Mouse (Mus musculus) heart, adult 9 months (tissue): Measurements from ENCODE around the gene Serpinb1c.
A peak's percentile ranks its signal among the peaks of the same experiment; 100 is the strongest.
"Not testable (repeated sequence)": the region's sequence is repeated elsewhere in the genome, so short reads cannot be mapped to it uniquely, and the experiment has no call there.

Source experiments
- DNase-seq, 2 experiments: peaks; one replicate each; pipeline ENCODE4 v3.0.0; 2022; ENCODE audit warnings: low spot score in 2 of 2

Serpinb1c gene

GRCm38 (mm10) chr13:32865591-32865990 lies 32.4 kb downstream of the Serpinb1c start:
- DNase-seq = no peak

GRCm38 (mm10) chr13:32864529-32864928 lies 33.5 kb downstream of the Serpinb1c start:
- DNase-seq = not testable (repeated sequence)

DNA sequence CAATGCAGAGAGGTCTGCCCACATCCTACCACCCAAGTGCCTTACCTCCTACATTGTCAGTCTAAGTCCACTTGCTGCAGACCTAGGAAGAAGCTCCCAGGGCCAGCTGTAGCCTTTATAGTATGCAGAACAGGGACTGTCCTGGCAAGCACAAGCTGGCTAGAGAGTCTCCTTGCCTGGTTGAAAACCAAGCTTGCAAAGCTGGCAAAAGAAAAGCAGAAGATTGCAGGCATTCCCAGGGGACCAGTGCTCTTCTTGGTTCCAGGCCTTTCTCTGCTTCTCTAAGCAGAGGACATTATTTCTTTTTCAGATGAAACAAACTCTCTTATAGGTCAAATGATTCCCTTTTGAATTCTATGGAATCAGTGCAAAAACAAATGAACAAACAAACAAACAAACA lies 34.6 kb downstream of the Serpinb1c start:
- DNase-seq = no peak

DNA sequence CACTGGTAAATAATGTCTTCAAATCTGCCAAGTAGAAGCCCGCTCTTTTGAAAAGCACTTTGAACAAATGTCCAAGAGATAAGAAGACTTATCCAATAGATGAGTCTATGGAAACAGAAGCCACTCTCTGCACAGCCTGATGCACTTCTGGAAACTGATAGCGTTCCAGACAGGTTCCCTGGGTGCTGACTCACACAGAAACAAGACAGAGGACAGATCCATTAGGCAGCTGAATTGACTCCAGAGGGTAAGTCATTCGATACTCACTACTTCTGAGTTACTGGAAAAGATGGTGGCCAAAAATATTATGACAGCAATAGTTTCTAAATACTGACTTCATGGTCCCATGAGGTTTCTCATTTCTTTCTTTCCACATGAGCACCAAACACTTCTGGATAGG lies 37.2 kb downstream of the Serpinb1c start:
- peak in 1 of 2 experiments; percentile 27 for DNase-seq

DNA sequence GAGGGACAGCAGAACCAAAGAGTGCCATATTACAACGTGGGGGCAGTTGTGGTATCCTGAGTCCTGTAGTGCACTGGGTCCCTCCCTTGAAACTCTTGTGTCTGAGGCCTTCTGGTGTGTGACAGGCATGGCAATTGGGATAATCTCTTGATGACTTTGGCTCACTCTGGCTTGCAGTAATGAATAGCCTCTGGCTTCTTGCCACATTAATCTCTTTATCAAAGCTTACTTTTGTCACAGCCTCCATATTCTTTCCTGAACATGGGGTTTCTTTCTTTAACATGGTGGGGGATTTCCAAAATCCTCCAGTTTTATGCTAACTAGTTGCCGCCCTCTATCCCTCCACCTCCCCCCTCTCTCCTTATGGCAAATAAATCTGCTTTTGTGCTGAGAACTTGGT lies 44.9 kb downstream of the Serpinb1c start:
- DNase-seq = no peak

DNA sequence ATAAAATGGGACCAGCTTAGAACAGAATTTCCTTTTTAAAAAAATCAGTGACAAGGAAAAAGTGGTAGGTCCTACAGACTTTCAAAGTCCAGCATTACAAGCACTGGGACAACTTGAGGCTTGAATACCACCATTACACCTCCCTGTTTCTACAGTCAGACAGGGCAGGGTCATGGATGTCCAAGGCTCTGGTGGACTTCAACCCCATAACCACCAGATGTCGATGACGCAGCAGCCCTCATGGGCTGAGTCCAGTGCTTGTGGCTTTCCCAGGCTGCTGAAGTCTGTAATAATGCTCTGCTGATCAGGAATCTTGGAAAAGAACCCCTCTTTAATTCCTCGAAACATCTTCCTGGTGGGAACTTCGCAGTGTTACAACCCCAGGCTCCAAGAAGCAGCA lies 45.5 kb downstream of the Serpinb1c start:
- DNase-seq = no peak

GRCm38 (mm10) chr13:32851967-32852366 lies 46.0 kb downstream of the Serpinb1c start:
- peak; percentile 35 to 38 for DNase-seq

DNA sequence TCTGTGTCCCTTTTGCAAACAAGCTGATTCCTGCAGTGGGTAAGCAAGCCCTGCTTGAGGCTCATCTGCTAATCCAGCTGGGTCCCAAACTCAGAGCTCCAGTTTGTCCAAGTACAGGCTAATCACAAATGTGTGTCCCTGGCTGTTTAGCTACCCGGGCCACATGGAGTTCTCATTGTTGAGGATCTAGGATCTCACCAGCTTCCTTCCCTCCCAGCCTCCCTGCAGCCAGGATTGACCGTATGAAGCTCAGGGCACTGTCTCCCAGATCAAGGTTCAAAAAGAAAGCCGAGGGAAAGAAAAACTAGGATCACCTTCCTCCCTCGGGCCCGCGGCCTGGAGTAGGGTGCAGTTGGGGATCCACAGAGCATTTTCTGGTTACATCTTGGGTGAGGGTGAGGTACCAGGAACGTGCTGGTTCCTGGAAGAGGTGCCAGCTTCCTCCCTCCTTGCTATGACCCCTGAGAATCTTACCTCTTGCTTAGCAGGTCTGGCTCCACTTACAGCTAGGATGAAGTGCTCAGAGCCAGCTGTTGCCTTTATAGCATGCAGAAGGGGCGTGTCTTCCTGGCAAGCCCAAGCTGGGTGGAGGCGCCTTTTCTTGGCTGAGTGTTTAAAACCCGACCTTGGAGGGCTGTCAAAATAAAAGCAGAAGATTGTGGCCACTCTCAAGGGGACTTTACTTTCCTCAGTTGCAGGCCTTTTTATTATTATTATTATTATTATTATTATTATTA lies 47.2 kb downstream of the Serpinb1c start, which contains the start of gene Serpinb1a:
Gene Serpinb1a, minus strand, starts transcription at position 518 of the 737 bp plus-strand sequence.
- peak; percentile 80 to 83 for DNase-seq

DNA sequence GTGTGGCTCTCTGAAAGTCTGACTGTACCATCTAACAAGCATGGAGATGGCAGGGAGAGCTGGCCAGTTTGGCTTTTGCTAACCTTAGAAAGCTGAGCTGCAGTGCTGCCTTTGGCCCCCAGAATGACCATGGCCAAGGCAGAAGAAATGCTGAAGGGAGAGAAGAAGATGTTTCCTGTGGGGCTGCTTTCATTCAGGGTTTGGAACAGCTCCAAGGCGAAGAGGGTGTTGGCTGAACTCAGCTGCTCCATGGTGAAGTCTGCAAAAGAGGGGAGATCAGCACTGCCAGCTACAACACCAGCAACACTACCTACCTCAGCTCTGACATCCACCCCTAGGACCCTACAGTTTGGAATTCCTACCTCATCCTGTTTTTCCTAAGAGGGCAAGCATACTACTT lies 47.9 kb downstream of the Serpinb1c start:
- no peak for DNase-seq

GRCm38 (mm10) chr13:32849531-32850123 lies 48.4 kb downstream of the Serpinb1c start:
- no peak for DNase-seq

- no peak for DNase-seq
Observed at GRCm38 (mm10) chr13:32849092-32849491, 48.9 kb downstream of the Serpinb1c start.

- DNase-seq = no peak
Observed at GRCm38 (mm10) chr13:32846221-32846620, 51.8 kb downstream of the Serpinb1c start.

DNA sequence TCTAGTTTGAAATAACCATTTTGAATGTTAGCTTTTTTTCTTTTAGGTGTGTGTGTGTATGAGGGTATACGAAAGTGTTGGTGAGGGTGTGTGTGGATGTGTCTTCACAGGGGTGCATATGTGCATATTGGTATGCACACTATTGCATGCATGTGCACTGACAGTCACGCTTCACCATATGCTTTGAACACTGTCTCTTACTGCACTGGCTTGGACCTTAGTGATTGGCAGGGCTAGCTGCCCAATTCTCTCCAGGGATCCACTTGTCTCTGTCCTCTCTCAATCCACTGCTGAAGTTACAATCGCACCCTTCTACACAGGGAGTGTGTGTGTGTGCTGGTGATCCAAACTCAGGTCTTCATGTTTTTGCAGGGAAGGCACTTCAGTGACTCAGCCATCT lies 56.7 kb downstream of the Serpinb1c start:
- no peak for DNase-seq

- DNase-seq = no peak
Observed at GRCm38 (mm10) chr13:32839314-32839713, 58.7 kb downstream of the Serpinb1c start.

- DNase-seq = no peak
Observed at GRCm38 (mm10) chr13:32834513-32834912, 63.5 kb downstream of the Serpinb1c start.

- no peak for DNase-seq
Observed at GRCm38 (mm10) chr13:32833237-32833636, 64.8 kb downstream of the Serpinb1c start.

DNA sequence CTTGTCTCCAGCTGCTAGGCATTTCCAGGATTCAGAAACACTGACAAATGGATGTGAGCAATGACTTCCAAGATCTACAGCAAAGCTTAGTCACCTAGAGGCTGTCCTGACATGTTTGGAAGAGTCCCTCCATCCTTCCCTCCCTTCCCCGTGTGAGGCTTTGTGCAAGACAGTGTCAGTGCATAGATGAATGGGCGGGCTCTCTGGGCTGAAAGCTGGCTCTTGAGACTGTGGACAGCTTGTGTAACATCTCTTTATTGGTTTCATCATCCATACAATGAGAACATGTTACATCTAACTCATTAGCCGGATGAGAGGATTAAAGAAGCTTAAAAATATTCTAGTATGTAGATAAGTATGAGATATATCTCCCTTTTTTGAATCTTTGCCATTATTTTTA lies 65.2 kb downstream of the Serpinb1c start:
- DNase-seq = no peak

DNA sequence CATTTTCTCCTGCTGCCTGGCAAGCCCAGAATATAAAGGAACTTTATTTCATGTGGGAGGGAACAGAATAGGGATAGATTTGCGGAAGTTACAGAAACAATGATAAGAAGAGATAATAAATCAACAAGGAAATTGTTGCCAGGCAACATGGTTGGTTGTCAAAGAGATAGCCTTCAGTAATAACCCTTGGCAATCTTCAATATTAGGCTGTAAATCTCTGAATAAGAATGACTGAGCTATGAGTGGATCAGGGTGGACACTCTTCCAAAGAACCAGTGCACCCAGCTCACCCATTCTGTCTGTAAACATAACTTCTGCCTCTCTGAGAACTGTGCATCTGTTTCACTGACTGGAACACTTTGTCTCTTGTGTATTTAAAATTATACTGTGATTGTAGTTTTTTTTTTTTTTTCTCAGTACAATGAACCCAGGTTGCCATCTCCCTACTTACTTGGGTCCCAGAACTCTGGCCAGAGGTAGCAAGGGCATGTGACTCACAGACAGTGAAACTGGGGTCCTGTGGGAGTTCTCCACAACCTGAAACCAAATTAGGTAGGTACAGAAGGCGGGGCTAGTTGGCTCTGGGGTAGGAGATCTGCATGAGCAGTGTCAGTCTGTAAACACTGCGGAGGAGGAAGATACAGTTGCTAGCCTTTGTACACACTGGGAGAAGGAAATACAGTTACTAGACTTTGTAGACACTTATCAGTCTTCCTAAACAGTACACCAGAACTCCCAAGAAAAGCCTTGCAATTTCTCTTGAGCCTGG lies 66.3 kb downstream of the Serpinb1c start:
- DNase-seq = no peak
